Mouse (Mus musculus): Measurements from ENCODE around the gene Atox1. TPM values are rescaled to one million over a fixed set of nuclear protein-coding genes. Genes with fewer than 3 reads are reported as not detected.

Gene Atox1
- polyA plus RNA-seq, 1 experiment from 2014 or later = 303 TPM

DNA sequence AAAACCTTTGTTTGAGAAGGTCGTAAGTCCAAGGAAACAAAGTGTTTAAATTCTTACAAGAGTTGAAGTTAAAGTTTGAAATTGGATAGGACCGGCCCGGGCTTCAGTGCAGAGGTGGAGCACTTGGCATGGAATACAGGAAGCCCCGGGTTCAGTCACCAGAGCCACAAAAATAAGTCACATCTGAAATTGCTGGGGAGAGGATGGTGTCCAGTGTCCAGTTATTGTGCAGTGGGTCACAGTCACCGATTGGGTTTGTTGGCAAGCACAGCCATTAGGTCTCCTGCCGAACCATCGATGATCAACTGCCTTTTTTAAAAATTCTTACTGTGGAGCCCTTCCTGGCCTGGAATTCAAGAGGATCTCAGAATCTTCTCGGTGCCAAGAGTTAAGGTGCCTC, 9.7 kb upstream of the Atox1 start:
- Histone ChIP-seq H3K4me3 (ENCODE audit: low read depth, low read length) (peak overlapping the region; percentile 91), H3K4me1 (ENCODE audit: control insufficient read depth, insufficient read depth, low read length) (peaks cover 12% of the 10 kb centered on the region), H3K4me2 (ENCODE audit: low read depth, low read length) (peak overlapping the region; percentile 93), H3K36me3 (ENCODE audit: control insufficient read depth, insufficient read depth, low read length) (no peaks in the 10 kb centered on the region), H3K27me3 (ENCODE audit: control insufficient read depth, insufficient read depth, low read length) (no peaks in the 10 kb centered on the region), H3K27ac (ENCODE audit: low read depth, low read length) (no peak overlapping the region), H3K9ac (replicated peaks; ENCODE audit: low read depth, low read length) (peak overlapping the region; percentile 95), H3K9me3 (ENCODE audit: control insufficient read depth, low read length) (no peaks in the 10 kb centered on the region)
- no peak for ATAC-seq (ENCODE audit: low read depth)
- WGBS = 65% methylated on average over 8 of the region's 8 CpGs

DNA sequence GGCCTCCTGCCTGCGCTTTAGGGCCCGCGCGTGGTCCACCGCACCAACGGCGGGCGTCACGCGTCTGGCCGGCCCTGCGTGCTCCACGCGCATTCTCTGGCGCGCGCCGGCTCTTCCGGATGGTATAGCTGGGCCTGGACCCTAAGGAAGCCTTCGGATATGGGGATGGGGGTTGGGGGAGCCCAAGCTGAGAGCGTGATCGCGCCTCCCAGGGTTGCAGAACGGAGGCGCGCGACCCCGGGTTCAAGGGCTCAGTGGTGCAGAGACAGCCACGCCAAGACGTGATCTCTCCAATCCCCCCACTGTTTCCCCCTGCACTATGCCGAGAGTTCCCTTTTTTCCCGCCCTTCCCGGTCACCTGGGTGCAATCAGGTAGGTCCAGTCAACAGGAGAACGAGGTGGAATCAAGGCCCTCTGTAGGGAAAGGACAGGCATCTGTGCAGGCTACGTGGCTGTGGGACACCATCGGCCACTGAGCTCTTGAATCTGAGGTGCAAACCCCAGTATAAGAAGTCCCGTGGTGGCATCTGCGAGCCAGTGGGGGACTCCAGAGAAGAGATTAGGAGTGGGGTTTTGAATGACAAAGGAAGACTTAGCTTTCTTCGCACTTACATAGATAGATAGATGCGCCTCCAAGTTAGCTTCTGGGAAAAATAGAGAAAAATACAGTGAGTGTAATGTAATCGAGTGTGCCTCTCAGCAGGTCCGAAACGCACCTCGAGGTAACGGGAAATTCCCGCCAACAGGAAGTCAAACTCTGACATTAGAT, 9.1 kb upstream of the Atox1 start:
- H3K27ac ChIP-seq (ENCODE audit: low read depth, low read length) = peak overlapping the region; percentile 86
- ATAC-seq (ENCODE audit: low read depth) = peak; percentile 38; the same call in 1 of the 2 replicates
- no peaks in the 10 kb centered on the region for H3K9me3 ChIP-seq (ENCODE audit: control insufficient read depth, low read length)
- no peaks in the 10 kb centered on the region for H3K36me3 ChIP-seq (ENCODE audit: control insufficient read depth, insufficient read depth, low read length)
- H3K4me3 ChIP-seq (ENCODE audit: low read depth, low read length) = peak overlapping the region; percentile 91
- WGBS = 1% methylated on average over 38 of the region's 46 CpGs
- H3K4me1 ChIP-seq (ENCODE audit: control insufficient read depth, insufficient read depth, low read length) = peaks cover 12% of the 10 kb centered on the region
- peak overlapping the region; percentile 95 for H3K9ac ChIP-seq (replicated peaks; ENCODE audit: low read depth, low read length)
- H3K27me3 ChIP-seq (ENCODE audit: control insufficient read depth, insufficient read depth, low read length) = no peaks in the 10 kb centered on the region
- H3K4me2 ChIP-seq (ENCODE audit: low read depth, low read length) = peak overlapping the region; percentile 93

DNA sequence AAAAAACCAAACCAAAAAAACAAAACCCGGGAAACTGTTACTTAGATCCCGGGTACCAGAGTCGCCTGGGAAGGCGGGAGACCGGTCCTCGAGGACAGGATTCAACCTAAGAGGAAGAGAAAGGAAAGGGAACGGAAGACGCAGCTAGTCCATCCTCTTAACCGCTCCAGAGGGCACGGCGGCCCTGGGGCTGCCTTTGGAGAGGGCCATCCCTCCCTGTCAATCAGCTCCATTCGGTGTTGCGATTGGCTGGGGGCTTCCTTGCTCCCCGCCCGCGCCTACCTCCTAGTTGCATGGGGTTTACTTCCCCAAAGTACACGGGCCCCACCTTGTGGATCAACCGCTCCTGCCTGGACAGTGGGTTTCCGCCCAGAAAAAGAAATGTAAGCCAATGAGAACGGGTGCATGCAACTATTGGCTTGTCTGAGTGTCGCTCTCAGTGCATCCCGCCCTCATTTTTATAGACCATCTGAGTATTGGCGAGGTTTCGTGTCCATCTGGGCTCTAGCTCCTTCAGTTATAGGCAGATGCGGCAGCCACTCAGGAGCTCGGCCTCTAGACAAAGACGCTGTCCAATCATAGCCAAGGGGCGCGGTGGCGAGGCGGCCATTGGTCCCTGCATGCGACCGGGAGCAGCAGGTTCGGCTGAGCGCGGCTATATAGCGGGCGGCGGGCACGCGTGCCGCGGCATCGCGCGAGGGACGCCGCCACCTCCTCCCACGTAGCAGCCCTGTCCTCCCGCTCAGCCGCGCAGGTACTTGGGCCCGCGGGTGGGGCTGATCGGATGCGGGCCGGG, 8.2 kb upstream of the Atox1 start, which contains the start of gene G3bp1:
G3bp1 (plus strand) TSS at position 638 of the 796 bp plus-strand sequence.
- H3K27ac ChIP-seq (ENCODE audit: low read depth, low read length) = peak within 1 kb of the TSS; percentile 86
- peak within 1 kb of the TSS; percentile 95 for H3K9ac ChIP-seq (replicated peaks; ENCODE audit: low read depth, low read length)
- peak within 1 kb of the TSS; percentile 93 for H3K4me2 ChIP-seq (ENCODE audit: low read depth, low read length)
- no peaks in the 10 kb centered on the region for H3K27me3 ChIP-seq (ENCODE audit: control insufficient read depth, insufficient read depth, low read length)
- H3K36me3 ChIP-seq (ENCODE audit: control insufficient read depth, insufficient read depth, low read length) = no peaks in the 10 kb centered on the region
- H3K4me3 ChIP-seq (ENCODE audit: low read depth, low read length) = peak within 1 kb of the TSS; percentile 91
- peaks cover 12% of the 10 kb centered on the region for H3K4me1 ChIP-seq (ENCODE audit: control insufficient read depth, insufficient read depth, low read length)
- H3K9me3 ChIP-seq (ENCODE audit: control insufficient read depth, low read length) = no peaks in the 10 kb centered on the region
- WGBS = under 1% methylated on average over 44 of the region's 57 CpGs
- peak; percentile 98 for ATAC-seq (ENCODE audit: low read depth)

DNA sequence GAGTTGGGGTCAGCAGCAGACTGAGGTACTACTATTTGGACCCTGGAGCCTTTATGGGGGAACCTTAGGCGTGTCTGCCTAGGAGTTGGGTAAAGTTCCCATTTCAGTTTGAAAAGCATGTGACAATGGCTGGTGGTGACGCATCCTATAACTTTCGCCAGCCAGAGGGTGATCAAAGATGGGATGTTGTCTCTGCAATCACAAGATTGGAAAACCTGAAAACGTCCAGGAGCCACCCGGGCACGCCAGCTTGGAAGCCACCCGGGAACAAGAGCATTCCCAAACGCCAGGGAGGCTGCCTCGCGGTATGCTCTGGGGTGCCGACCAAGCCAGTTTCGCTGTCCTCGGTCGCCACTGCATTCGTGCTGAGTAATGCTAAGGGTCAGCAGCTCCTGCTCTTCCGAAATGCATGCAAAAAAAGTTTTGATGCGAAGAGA, 7.6 kb upstream of the Atox1 start:
- Histone ChIP-seq H3K36me3 (ENCODE audit: control insufficient read depth, insufficient read depth, low read length) (no peaks in the 10 kb centered on the region), H3K27me3 (ENCODE audit: control insufficient read depth, insufficient read depth, low read length) (no peaks in the 10 kb centered on the region), H3K27ac (ENCODE audit: low read depth, low read length) (peak overlapping the region; percentile 81), H3K9ac (replicated peaks; ENCODE audit: low read depth, low read length) (peak overlapping the region; percentile 50), H3K4me3 (ENCODE audit: low read depth, low read length) (peak overlapping the region; percentile 91), H3K9me3 (ENCODE audit: control insufficient read depth, low read length) (no peaks in the 10 kb centered on the region), H3K4me1 (ENCODE audit: control insufficient read depth, insufficient read depth, low read length) (peaks cover 12% of the 10 kb centered on the region), H3K4me2 (ENCODE audit: low read depth, low read length) (peak overlapping the region; percentile 70)
- 3% methylated on average over 17 of the region's 17 CpGs for WGBS
- no peak for ATAC-seq (ENCODE audit: low read depth)

DNA sequence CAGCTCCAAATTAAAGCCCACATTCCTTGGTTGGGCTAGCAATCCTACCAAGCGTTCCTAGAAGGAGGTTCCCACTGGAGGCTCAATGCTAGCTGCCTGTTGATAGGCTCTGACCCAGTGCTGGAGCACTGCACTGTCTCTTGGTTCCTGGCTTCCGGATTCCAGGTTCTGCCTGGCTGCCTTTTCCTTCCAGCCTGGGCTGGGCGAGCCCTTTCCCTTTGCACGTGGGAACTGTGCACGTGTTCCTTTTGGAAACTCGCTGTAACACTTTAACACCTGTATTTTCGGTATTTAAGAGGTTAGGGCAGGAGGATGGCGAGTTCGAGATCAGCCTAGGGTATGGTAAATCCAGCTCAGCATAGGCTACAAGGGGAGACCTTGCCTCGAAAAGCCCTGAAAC, 7.0 kb upstream of the Atox1 start:
- whole genome bisulfite sequencing = 74% methylated on average over 10 of the region's 10 CpGs
- H3K4me2 ChIP-seq (ENCODE audit: low read depth, low read length) = peak overlapping the region; percentile 70
- no peak overlapping the region for H3K4me3 ChIP-seq (ENCODE audit: low read depth, low read length)
- ATAC-seq (ENCODE audit: low read depth) = no peak
- peaks cover 12% of the 10 kb centered on the region for H3K4me1 ChIP-seq (ENCODE audit: control insufficient read depth, insufficient read depth, low read length)
- no peaks in the 10 kb centered on the region for H3K27me3 ChIP-seq (ENCODE audit: control insufficient read depth, insufficient read depth, low read length)
- no peaks in the 10 kb centered on the region for H3K36me3 ChIP-seq (ENCODE audit: control insufficient read depth, insufficient read depth, low read length)
- H3K9ac ChIP-seq (replicated peaks; ENCODE audit: low read depth, low read length) = no peak overlapping the region
- H3K27ac ChIP-seq (ENCODE audit: low read depth, low read length) = no peak overlapping the region
- H3K9me3 ChIP-seq (ENCODE audit: control insufficient read depth, low read length) = no peaks in the 10 kb centered on the region

DNA sequence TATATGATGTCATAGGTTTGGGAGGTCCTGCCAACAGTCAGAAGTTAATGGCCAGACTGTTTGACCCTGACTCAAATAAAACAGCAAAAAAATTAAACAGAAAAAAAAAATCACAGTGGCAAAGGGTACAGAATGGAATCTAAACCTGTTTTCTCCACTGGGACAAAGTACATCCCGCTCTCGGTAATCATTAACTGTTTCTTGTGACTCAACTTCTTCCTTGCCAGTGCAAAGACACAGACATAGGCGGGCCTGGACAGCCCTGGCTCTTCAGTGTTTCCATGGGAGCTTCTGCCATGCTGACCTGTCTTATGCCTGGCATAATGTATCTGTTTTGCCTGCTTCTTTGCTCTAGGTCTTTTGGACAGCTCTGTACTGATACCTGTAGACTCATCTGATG, 4.1 kb upstream of the Atox1 start:
- 86% methylated on average over 3 of the region's 3 CpGs for WGBS
- H3K4me2 ChIP-seq (ENCODE audit: low read depth, low read length) = no peak overlapping the region
- no peaks in the 10 kb centered on the region for H3K36me3 ChIP-seq (ENCODE audit: control insufficient read depth, insufficient read depth, low read length)
- no peaks in the 10 kb centered on the region for H3K9me3 ChIP-seq (ENCODE audit: control insufficient read depth, low read length)
- no peak overlapping the region for H3K4me3 ChIP-seq (ENCODE audit: low read depth, low read length)
- no peak overlapping the region for H3K9ac ChIP-seq (replicated peaks; ENCODE audit: low read depth, low read length)
- no peak overlapping the region for H3K27ac ChIP-seq (ENCODE audit: low read depth, low read length)
- ATAC-seq (ENCODE audit: low read depth) = no peak
- H3K4me1 ChIP-seq (ENCODE audit: control insufficient read depth, insufficient read depth, low read length) = peaks cover 5% of the 10 kb centered on the region
- H3K27me3 ChIP-seq (ENCODE audit: control insufficient read depth, insufficient read depth, low read length) = no peaks in the 10 kb centered on the region

DNA sequence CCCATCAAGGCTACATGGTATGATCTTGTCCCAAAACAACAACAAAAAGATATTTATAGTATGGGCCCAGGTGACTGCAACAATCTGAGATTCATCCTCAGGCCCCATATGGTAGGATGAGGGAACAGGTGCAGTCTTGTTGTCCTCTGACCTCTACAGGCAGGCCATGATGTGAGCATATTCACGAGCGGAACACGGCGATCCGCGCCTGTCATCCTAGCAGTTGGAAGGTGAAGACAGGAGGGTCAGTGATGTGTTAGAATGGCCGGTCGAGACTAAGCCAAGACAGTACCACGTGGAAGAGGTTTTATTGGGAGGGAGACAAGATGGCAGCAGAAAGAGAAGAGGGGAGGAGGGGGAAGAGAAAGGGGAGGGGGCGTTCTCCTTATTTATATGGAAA, 3.7 kb upstream of the Atox1 start:
- Histone ChIP-seq H3K4me3 (ENCODE audit: low read depth, low read length) (no peak overlapping the region), H3K9ac (replicated peaks; ENCODE audit: low read depth, low read length) (no peak overlapping the region), H3K27me3 (ENCODE audit: control insufficient read depth, insufficient read depth, low read length) (no peaks in the 10 kb centered on the region), H3K27ac (ENCODE audit: low read depth, low read length) (no peak overlapping the region), H3K4me2 (ENCODE audit: low read depth, low read length) (no peak overlapping the region), H3K9me3 (ENCODE audit: control insufficient read depth, low read length) (no peaks in the 10 kb centered on the region), H3K4me1 (ENCODE audit: control insufficient read depth, insufficient read depth, low read length) (peaks cover 9% of the 10 kb centered on the region), H3K36me3 (ENCODE audit: control insufficient read depth, insufficient read depth, low read length) (no peaks in the 10 kb centered on the region)
- 84% methylated on average over 10 of the region's 10 CpGs for WGBS
- no peak for ATAC-seq (ENCODE audit: low read depth)

DNA sequence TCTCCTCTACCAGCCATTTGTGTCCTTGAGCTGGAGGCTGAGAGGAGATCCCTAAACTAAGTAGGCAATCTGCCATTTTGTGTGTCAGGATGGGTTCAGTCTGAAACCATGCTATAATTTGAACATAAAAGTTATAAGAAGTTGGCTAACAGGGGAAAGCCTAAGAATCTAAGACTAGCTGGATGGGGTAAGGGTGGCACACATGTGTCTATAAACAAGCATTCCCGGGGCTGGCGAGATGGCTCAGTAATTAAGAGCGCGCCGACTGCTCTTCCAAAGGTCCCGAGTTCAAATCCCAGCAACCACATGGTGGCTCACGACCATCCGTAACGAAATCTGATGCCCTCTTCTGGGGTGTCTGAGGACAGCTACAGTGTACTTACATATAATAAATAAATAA, 1.1 kb upstream of the Atox1 start:
- Histone ChIP-seq H3K9me3 (ENCODE audit: control insufficient read depth, low read length) (no peaks in the 10 kb centered on the region), H3K4me3 (ENCODE audit: low read depth, low read length) (no peak overlapping the region), H3K27me3 (ENCODE audit: control insufficient read depth, insufficient read depth, low read length) (no peaks in the 10 kb centered on the region), H3K36me3 (ENCODE audit: control insufficient read depth, insufficient read depth, low read length) (no peaks in the 10 kb centered on the region), H3K4me1 (ENCODE audit: control insufficient read depth, insufficient read depth, low read length) (peaks cover 9% of the 10 kb centered on the region), H3K27ac (ENCODE audit: low read depth, low read length) (no peak overlapping the region), H3K9ac (replicated peaks; ENCODE audit: low read depth, low read length) (no peak overlapping the region), H3K4me2 (ENCODE audit: low read depth, low read length) (no peak overlapping the region)
- ATAC-seq (ENCODE audit: low read depth) = no peak
- 97% methylated on average over 9 of the region's 9 CpGs for WGBS

DNA sequence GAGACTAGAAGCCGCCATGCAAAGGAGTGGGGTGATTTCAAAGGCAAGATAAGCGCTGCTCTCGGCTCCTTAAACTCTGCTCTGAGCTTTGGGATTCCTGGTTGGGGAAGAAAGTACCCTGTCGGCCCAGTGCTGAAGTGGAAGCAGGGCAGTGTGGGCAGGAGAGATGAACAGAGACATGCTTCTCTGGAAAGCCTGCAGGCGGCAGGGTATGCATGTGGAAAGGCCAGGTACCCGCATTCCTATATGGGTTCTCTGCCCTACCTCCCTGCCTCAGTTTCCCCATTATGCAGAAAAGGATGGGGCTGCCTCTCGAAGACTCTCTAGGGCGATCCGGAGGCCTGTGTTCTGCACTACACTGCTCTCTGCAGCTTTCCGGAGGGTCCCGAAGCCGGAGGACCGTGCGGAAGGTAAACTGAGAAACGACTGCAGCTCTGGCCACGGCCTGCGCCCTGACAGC, 450 bp downstream of the Atox1 start:
- Histone ChIP-seq H3K9ac (replicated peaks; ENCODE audit: low read depth, low read length) (peak overlapping the region; percentile 64), H3K27me3 (ENCODE audit: control insufficient read depth, insufficient read depth, low read length) (no peaks in the 10 kb centered on the region), H3K4me2 (ENCODE audit: low read depth, low read length) (peak overlapping the region; percentile 92), H3K4me1 (ENCODE audit: control insufficient read depth, insufficient read depth, low read length) (peaks cover 9% of the 10 kb centered on the region), H3K4me3 (ENCODE audit: low read depth, low read length) (peak overlapping the region; percentile 73), H3K36me3 (ENCODE audit: control insufficient read depth, insufficient read depth, low read length) (no peaks in the 10 kb centered on the region), H3K9me3 (ENCODE audit: control insufficient read depth, low read length) (no peaks in the 10 kb centered on the region), H3K27ac (ENCODE audit: low read depth, low read length) (no peak overlapping the region)
- peak; percentile 75 for ATAC-seq (ENCODE audit: low read depth)
- WGBS = 2% methylated on average over 17 of the region's 17 CpGs

All from neural tube, embryonic 14.5 days (tissue).